Mouse (Mus musculus): Measurements from ENCODE around the gene Metap2.

GRCm38 (mm10) chr10:93912136-93912855, 15.4 kb upstream of the Metap2 start:
- TF ChIP-seq POLR2A (IDR thresholded peaks at IDR 0.05; ENCODE audit: insufficient read length, low read depth) (no peak), TCF3 (IDR thresholded peaks at IDR 0.05; ENCODE audit: insufficient read length, low read depth) (no peak), MAX (IDR thresholded peaks at IDR 0.05; ENCODE audit: low read depth) (no peak), MYOD1 (IDR thresholded peaks at IDR 0.05; ENCODE audit: control insufficient read depth in 1 of 3, insufficient read length in 2 of 3, low read depth in 2 of 3) (no peak), E2F4 (IDR thresholded peaks at IDR 0.05; ENCODE audit: insufficient read depth) (no peak), POLR2AphosphoS2 (IDR thresholded peaks at IDR 0.05; ENCODE audit: insufficient read length, low read depth) (no peak)
